Mouse (Mus musculus): ENCODE measurements around the gene Arg2. TPM values are rescaled to one million over a fixed set of nuclear protein-coding genes. Genes with fewer than 3 reads are reported as not detected.
"Not testable (repeated sequence)": the region's sequence is repeated elsewhere in the genome, so short reads cannot be mapped to it uniquely, and the experiment has no call there.

Gene Arg2
- polyA plus RNA-seq, 1 experiment from 2014 or later: 0.99 TPM

DNA sequence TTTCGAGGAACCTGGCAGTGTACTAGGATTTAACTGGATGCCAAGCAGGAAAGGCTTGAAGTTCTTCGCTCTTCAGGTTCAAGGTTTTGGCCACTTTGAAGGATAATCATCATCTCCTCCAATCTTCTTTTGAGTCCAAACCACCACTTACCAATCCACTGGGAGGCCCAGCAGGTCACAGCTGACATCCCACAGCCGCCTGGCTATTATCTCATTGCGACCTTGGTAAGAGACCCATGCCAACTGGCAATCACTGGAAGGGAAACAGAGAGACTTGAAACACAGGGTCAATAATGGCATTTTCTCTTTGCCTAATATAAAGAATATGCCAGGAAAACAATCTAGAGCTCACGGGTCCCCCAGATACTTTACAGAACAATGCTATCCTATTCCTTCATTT lies 45.4 kb downstream of the Arg2 start:
- peaks cover 5% of the 10 kb centered on the region for H3K4me1 ChIP-seq (ENCODE audit: control insufficient read depth, insufficient read depth, low read length)
- H3K27me3 ChIP-seq (ENCODE audit: control insufficient read depth, insufficient read depth, low read length): no peaks in the 10 kb centered on the region
- H3K9me3 ChIP-seq (ENCODE audit: control insufficient read depth, low read length): no peaks in the 10 kb centered on the region
- DNase-seq (ENCODE audit: low spot score): no peak
- no peak overlapping the region for H3K4me3 ChIP-seq (ENCODE audit: low read depth, low read length)
- no peak for ATAC-seq (ENCODE audit: insufficient number of reproducible peaks, low FRiP score, low TSS enrichment, low read depth)
- H3K27ac ChIP-seq (replicated peaks; ENCODE audit: low read depth, low read length): no peak overlapping the region
- H3K4me2 ChIP-seq (ENCODE audit: low read depth, severe bottlenecking): no peak overlapping the region
- no peak overlapping the region for H3K9ac ChIP-seq (ENCODE audit: low read length)
- WGBS: 94% methylated on average over 5 of the region's 5 CpGs
- peaks cover 7% of the 10 kb centered on the region; the same call in 1 of the 2 replicates for H3K36me3 ChIP-seq (ENCODE audit: control insufficient read depth, insufficient read depth, low read length)

DNA sequence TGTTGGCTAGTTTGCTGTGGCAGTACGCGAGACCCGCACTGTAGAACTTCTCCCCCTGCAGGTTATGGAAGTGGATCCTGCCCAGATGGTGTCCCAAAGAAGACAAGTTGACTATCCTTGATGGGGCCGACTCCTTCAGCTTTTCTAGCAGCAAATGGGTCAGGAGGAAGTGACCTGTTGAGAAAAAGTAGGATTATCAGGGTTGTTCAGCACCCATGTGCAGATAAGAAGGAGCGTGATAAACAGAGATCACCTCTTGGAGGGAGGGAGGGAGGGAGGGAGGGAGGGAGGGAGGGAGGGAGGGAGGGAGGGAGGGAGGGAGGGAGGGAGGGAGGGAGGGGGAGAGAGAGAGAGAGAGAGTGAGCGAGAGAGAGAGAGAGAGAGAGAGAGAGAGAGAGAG lies 54.6 kb downstream of the Arg2 start:
- H3K27me3 ChIP-seq (ENCODE audit: control insufficient read depth, insufficient read depth, low read length); H3K4me3 ChIP-seq (ENCODE audit: low read depth, low read length); DNase-seq (ENCODE audit: low spot score); H3K4me2 ChIP-seq (ENCODE audit: low read depth, severe bottlenecking); H3K9ac ChIP-seq (ENCODE audit: low read length); ATAC-seq (ENCODE audit: insufficient number of reproducible peaks, low FRiP score, low TSS enrichment, low read depth); H3K9me3 ChIP-seq (ENCODE audit: control insufficient read depth, low read length); H3K27ac ChIP-seq (replicated peaks; ENCODE audit: low read depth, low read length); H3K4me1 ChIP-seq (ENCODE audit: control insufficient read depth, insufficient read depth, low read length): not testable (repeated sequence)
- peaks cover 24% of the 10 kb centered on the region for H3K36me3 ChIP-seq (ENCODE audit: control insufficient read depth, insufficient read depth, low read length)
- 93% methylated on average over 5 of the region's 6 CpGs for WGBS

DNA sequence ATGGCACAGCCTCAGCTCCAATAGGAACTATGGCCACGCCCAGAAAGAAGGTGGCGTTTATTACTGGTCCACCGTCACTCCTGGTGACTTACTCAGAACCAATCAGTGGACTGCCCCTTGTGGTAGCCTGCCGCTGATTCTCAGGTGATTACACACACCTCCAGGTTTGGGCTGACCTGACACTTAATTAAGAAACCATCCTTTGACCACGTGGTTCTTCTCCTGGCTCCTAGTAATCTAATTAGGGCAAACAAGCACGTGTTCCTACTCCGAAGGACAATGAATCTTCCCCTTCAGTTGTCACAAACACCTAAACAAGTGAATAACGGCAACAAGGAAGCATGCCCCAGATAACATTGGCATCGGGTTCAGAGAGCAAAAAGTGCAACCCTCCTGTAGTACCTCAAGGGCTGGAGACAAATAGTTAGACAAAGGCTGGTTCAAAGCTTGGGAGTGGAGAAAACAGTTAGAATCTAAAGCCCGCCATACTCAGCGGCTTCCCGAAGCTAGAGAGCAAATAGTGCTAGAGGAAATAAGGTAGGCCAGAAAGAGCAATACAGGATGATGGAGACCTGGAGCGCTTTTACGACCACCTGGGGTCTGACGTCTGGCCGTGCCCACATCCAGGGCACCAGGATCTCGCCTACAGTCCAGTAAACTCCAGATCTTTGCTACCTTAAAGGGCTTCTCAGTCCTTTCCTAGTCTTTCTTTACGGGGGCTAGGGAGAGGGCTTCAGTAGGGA lies 60.5 kb downstream of the Arg2 start:
- under 1% methylated on average over 18 of the region's 18 CpGs for WGBS
- H3K4me1 ChIP-seq (ENCODE audit: control insufficient read depth, insufficient read depth, low read length): peaks cover 7% of the 10 kb centered on the region
- DNase-seq (ENCODE audit: low spot score) (peak; percentile 70), ATAC-seq (ENCODE audit: insufficient number of reproducible peaks, low FRiP score, low TSS enrichment, low read depth) (peak; percentile 86)
- no peaks in the 10 kb centered on the region for H3K27me3 ChIP-seq (ENCODE audit: control insufficient read depth, insufficient read depth, low read length)
- H3K9me3 ChIP-seq (ENCODE audit: control insufficient read depth, low read length): no peaks in the 10 kb centered on the region
- peak overlapping the region; percentile 70 for H3K4me3 ChIP-seq (ENCODE audit: low read depth, low read length)
- peak overlapping the region; percentile 82 for H3K4me2 ChIP-seq (ENCODE audit: low read depth, severe bottlenecking)
- H3K9ac ChIP-seq (ENCODE audit: low read length): peak overlapping the region; percentile 59
- no peak overlapping the region for H3K27ac ChIP-seq (replicated peaks; ENCODE audit: low read depth, low read length)
- H3K36me3 ChIP-seq (ENCODE audit: control insufficient read depth, insufficient read depth, low read length): peaks cover 2% of the 10 kb centered on the region; the same call in 1 of the 2 replicates

DNA sequence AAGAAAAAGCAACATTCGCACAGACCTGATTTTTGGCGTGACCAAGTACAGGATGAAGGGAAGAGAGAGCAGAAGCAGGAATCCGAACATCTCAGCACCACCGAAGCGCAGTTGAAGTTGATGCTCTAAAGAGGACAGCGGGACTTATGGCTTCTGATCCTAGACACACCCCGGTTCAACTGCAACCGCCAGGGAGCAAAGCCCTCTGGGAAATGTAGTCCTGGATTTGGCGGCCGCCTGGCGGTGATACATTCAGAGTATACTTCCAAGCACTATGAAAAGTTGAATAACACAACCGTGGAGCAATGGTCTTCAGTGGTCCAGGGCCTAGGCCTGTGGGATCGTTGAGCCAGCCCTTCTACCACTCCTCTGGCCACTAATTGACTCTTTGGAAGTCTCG lies 61.1 kb downstream of the Arg2 start:
- H3K27me3 ChIP-seq (ENCODE audit: control insufficient read depth, insufficient read depth, low read length): no peaks in the 10 kb centered on the region
- H3K4me1 ChIP-seq (ENCODE audit: control insufficient read depth, insufficient read depth, low read length): peaks cover 7% of the 10 kb centered on the region
- H3K27ac ChIP-seq (replicated peaks; ENCODE audit: low read depth, low read length): no peak overlapping the region
- H3K36me3 ChIP-seq (ENCODE audit: control insufficient read depth, insufficient read depth, low read length): peaks cover 2% of the 10 kb centered on the region; the same call in 1 of the 2 replicates
- H3K4me2 ChIP-seq (ENCODE audit: low read depth, severe bottlenecking): peak overlapping the region; percentile 82
- 5% methylated on average over 14 of the region's 14 CpGs for WGBS
- DNase-seq (ENCODE audit: low spot score) (peak; percentile 88), ATAC-seq (ENCODE audit: insufficient number of reproducible peaks, low FRiP score, low TSS enrichment, low read depth) (peak; percentile 89)
- peak overlapping the region; percentile 59 for H3K9ac ChIP-seq (ENCODE audit: low read length)
- no peaks in the 10 kb centered on the region for H3K9me3 ChIP-seq (ENCODE audit: control insufficient read depth, low read length)
- H3K4me3 ChIP-seq (ENCODE audit: low read depth, low read length): peak overlapping the region; percentile 70

DNA sequence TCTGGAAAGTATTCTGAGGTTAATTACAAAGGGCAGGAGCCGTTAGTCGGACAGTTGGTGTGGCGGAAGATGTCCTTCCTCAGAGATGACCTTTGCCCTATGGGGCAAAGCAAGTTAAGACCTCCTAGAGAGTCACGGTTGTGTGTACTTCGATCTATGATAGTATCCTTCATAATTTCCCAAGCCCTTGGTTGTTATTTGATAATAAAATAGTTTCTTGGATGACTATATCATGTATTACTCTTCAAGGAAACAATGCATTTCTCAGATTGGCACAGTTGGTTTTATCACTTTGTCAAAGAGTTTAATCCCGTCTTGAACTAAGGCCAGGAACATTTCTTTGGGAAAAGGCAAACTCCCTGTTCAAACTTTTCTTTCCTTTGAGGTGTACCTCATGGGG lies 61.6 kb downstream of the Arg2 start, which contains the start of gene Rdh11:
Gene Rdh11 (minus strand): TSS at position 101 of the 400 bp plus-strand sequence.
- H3K36me3 ChIP-seq (ENCODE audit: control insufficient read depth, insufficient read depth, low read length): peaks cover under 1% of the 10 kb centered on the region; the same call in 1 of the 2 replicates
- peak within 1 kb of the TSS; percentile 82 for H3K4me2 ChIP-seq (ENCODE audit: low read depth, severe bottlenecking)
- H3K27ac ChIP-seq (replicated peaks; ENCODE audit: low read depth, low read length): no peak within 1 kb of the TSS
- DNase-seq (ENCODE audit: low spot score) (no peak), ATAC-seq (ENCODE audit: insufficient number of reproducible peaks, low FRiP score, low TSS enrichment, low read depth) (no peak; the same call in 1 of the 2 replicates)
- no peaks in the 10 kb centered on the region for H3K27me3 ChIP-seq (ENCODE audit: control insufficient read depth, insufficient read depth, low read length)
- H3K4me1 ChIP-seq (ENCODE audit: control insufficient read depth, insufficient read depth, low read length): peaks cover 7% of the 10 kb centered on the region
- H3K4me3 ChIP-seq (ENCODE audit: low read depth, low read length): peak within 1 kb of the TSS; percentile 70
- H3K9ac ChIP-seq (ENCODE audit: low read length): peak within 1 kb of the TSS; percentile 59
- 63% methylated on average over 6 of the region's 6 CpGs for WGBS
- no peaks in the 10 kb centered on the region for H3K9me3 ChIP-seq (ENCODE audit: control insufficient read depth, low read length)

DNA sequence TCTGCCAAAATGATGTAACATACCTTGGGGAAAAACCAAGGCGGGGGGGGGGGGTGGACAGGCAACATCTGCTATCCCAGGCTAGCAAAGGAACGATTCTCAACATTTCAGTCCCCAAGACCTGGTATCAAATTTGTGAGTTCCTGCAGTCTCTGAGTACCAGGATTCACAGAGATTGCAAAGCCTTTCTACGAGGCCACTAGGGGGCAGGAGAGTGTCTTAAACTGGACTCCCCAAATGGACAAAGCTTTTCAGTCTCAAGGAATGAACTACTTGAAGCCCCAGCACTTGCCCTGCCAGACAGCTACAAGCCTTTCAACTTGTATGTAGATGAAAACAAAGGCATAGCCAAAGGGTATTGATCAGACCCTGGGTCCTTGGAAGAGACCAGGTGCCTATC lies 62.9 kb downstream of the Arg2 start:
- DNase-seq (ENCODE audit: low spot score) (peak; percentile 78), ATAC-seq (ENCODE audit: insufficient number of reproducible peaks, low FRiP score, low TSS enrichment, low read depth) (no peak)
- Histone ChIP-seq H3K27ac (replicated peaks; ENCODE audit: low read depth, low read length) (no peak overlapping the region), H3K27me3 (ENCODE audit: control insufficient read depth, insufficient read depth, low read length) (no peaks in the 10 kb centered on the region), H3K4me2 (ENCODE audit: low read depth, severe bottlenecking) (no peak overlapping the region), H3K4me1 (ENCODE audit: control insufficient read depth, insufficient read depth, low read length) (peaks cover 7% of the 10 kb centered on the region), H3K36me3 (ENCODE audit: control insufficient read depth, insufficient read depth, low read length) (no peaks in the 10 kb centered on the region), H3K9ac (ENCODE audit: low read length) (no peak overlapping the region), H3K9me3 (ENCODE audit: control insufficient read depth, low read length) (no peaks in the 10 kb centered on the region), H3K4me3 (ENCODE audit: low read depth, low read length) (no peak overlapping the region)
- 6% methylated on average over 3 of the region's 3 CpGs for WGBS

DNA sequence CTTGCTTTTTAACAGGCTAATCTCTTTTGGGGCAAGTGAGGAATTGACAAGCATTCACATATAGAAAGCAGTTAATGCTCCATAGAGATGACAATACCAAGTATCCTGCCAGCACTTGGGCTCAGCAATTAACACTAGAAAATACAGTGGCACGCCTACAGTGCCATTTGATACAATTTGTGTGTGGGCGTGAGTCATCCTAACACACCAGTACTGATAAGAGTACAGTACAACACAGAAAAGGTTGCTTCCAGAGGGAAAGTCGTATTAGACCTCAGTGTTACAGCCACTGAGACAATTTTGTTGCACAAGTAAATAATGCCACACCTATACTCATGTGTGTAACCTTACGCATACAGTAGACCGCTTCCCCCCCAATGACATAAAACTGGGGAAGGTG lies 66.5 kb downstream of the Arg2 start:
- Histone ChIP-seq H3K27ac (replicated peaks; ENCODE audit: low read depth, low read length) (no peak overlapping the region), H3K36me3 (ENCODE audit: control insufficient read depth, insufficient read depth, low read length) (no peaks in the 10 kb centered on the region), H3K4me3 (ENCODE audit: low read depth, low read length) (no peak overlapping the region), H3K4me1 (ENCODE audit: control insufficient read depth, insufficient read depth, low read length) (no peaks in the 10 kb centered on the region), H3K4me2 (ENCODE audit: low read depth, severe bottlenecking) (no peak overlapping the region), H3K9ac (ENCODE audit: low read length) (no peak overlapping the region), H3K27me3 (ENCODE audit: control insufficient read depth, insufficient read depth, low read length) (no peaks in the 10 kb centered on the region), H3K9me3 (ENCODE audit: control insufficient read depth, low read length) (no peaks in the 10 kb centered on the region)
- 88% methylated on average over 5 of the region's 5 CpGs for WGBS
- ATAC-seq (ENCODE audit: insufficient number of reproducible peaks, low FRiP score, low TSS enrichment, low read depth): no peak
- no peak for DNase-seq (ENCODE audit: low spot score)

DNA sequence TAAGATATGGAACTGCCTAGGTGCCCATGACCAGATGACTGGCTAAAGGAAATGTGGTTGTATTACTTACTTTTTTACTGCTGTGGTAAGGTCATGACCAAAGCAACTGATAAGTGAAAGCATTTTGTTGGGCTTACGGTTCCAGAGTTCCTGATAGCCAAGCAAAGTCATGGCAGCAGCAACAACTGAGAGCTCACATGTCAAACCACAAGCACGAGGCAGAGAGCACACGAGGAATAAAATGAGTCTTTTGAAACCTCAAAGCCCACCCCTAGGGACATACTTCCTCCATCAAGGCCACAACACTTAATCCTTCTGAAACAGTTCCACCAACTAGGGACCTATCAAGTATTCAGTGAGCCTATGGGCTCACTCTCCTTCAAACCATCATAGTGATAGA lies 71.3 kb downstream of the Arg2 start:
- ATAC-seq (ENCODE audit: insufficient number of reproducible peaks, low FRiP score, low TSS enrichment, low read depth): no peak
- no peaks in the 10 kb centered on the region for H3K4me1 ChIP-seq (ENCODE audit: control insufficient read depth, insufficient read depth, low read length)
- H3K4me3 ChIP-seq (ENCODE audit: low read depth, low read length): no peak overlapping the region
- no peaks in the 10 kb centered on the region for H3K36me3 ChIP-seq (ENCODE audit: control insufficient read depth, insufficient read depth, low read length)
- no peaks in the 10 kb centered on the region for H3K9me3 ChIP-seq (ENCODE audit: control insufficient read depth, low read length)
- no peak for DNase-seq (ENCODE audit: low spot score)
- H3K9ac ChIP-seq (ENCODE audit: low read length): no peak overlapping the region
- 76% methylated on average over 3 of the region's 3 CpGs for WGBS
- H3K27ac ChIP-seq (replicated peaks; ENCODE audit: low read depth, low read length): no peak overlapping the region
- no peak overlapping the region for H3K4me2 ChIP-seq (ENCODE audit: low read depth, severe bottlenecking)
- H3K27me3 ChIP-seq (ENCODE audit: control insufficient read depth, insufficient read depth, low read length): no peaks in the 10 kb centered on the region

All from limb, embryonic 11.5 days (tissue).